Mouse (Mus musculus): ENCODE measurements at regions not wholly inside any gene's neighbourhood (a gene's known extent, or its start where the extent isn't known, plus 50 kb on each side); places are given as distances from the start of the nearest gene placed in this dataset.

DNA sequence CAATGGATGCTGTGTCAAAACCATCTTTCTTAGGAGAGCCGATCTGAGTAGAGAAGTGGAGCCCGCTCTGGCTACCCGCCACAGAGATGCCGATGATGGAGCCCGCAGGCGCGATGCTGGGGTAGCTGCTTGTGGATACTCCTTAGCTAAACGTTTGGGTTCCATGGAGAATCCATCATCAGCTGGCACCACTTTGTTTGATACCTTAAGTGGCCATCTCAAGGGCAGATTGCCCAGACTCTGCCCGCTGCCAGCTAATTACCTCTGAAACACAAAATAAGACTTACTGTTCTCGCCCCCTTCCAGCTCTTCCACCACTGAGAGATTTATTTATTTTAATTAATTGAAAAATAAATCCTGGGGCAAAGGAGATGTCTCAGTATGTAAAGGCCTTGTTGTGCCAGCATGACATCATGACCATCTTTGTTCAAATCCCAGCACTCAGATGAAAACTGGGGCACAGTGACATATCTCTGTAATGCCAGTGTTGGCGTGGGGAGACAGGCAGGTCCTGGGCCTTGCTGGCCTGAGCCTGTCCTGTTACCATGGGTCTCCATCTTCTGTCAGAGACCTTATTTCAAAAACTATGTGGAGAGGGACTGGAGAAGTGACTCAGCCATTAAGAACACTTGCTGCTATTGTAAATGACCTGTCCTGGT, 132.1 kb upstream of the Fermt1 start:
- TF ChIP-seq CTCF (conservative IDR thresholded peaks at IDR 0.05; ENCODE audit: low read length) (no peak), NANOG (IDR thresholded peaks at IDR 0.05; ENCODE audit: borderline replicate concordance, low read length) (no peak), POU5F1 (IDR thresholded peaks at IDR 0.05; ENCODE audit: borderline replicate concordance, low read length) (no peak)

Measured in E14TG2a.4 (cell line).